ENCODE assay signal across 7 mouse cellular contexts in genomic region chr11:69965271-69966005, GRCm38 (mm10). TPM values are rescaled to one million over a fixed set of nuclear protein-coding genes. Genes with fewer than 3 reads are reported as not detected.
DNase-seq lines count a peak whose midpoint lies in the region; ATAC-seq lines count a peak whose summit lies in the region.

No protein-coding gene starts in this region.

- peak; percentile 45 for DNase-seq in ES-CJ7 (ENCODE audit: low read depth, low spot score)
- DNase-seq in embryonic facial prominence, embryonic 11.5 days (ENCODE audit: low spot score) = peak; percentile 55
- DNase-seq in lung, postnatal 36 days = peak; percentile 91
- DNase-seq in urinary bladder, postnatal 36 days (ENCODE audit: low spot score in 2 of 2) = peak; percentile 65 to 77
- no peak for DNase-seq in cerebellum, postnatal 10 days

- no peak overlapping the region for H3K9ac ChIP-seq in embryonic facial prominence, embryonic 11.5 days (replicated peaks; ENCODE audit: low read length)
- H3K9ac ChIP-seq in kidney, embryonic 16.5 days (replicated peaks; ENCODE audit: low read length) = peak overlapping the region; percentile 70

- H3K27ac ChIP-seq in embryonic facial prominence, embryonic 11.5 days (replicated peaks; ENCODE audit: low read depth, low read length) = no peak overlapping the region
- H3K27ac ChIP-seq in kidney, embryonic 16.5 days (ENCODE audit: low read length) = peak overlapping the region; percentile 80

- H3K4me2 ChIP-seq in embryonic facial prominence, embryonic 11.5 days (ENCODE audit: low read depth, low read length) = peak overlapping the region; percentile 25
- peak overlapping the region; percentile 61 for H3K4me2 ChIP-seq in kidney, embryonic 16.5 days (replicated peaks; ENCODE audit: low read depth, low read length)

- H3K27me3 ChIP-seq in embryonic facial prominence, embryonic 11.5 days (ENCODE audit: control insufficient read depth, insufficient read depth, low read length) = peaks cover 43% of the 10 kb centered on the region
- peaks cover 45% of the 10 kb centered on the region for H3K27me3 ChIP-seq in kidney, embryonic 16.5 days (ENCODE audit: insufficient read depth, low read length)

- peak; percentile 51; the same call in 1 of the 2 replicates for ATAC-seq in embryonic facial prominence, embryonic 11.5 days (replicated peaks; ENCODE audit: insufficient number of reproducible peaks, low FRiP score, low TSS enrichment, low read depth)
- ATAC-seq in kidney, embryonic 16.5 days (ENCODE audit: low FRiP score, low TSS enrichment) = peak; percentile 66
- no peak for ATAC-seq in activated CD4-positive, CD25-positive, alpha-beta regulatory T cell, adult 4 months

- no peaks in the 10 kb centered on the region for H3K9me3 ChIP-seq in embryonic facial prominence, embryonic 11.5 days (replicated peaks; ENCODE audit: control insufficient read depth, low read length)
- no peaks in the 10 kb centered on the region for H3K9me3 ChIP-seq in kidney, embryonic 16.5 days (ENCODE audit: low read length)

- H3K36me3 ChIP-seq in embryonic facial prominence, embryonic 11.5 days (replicated peaks; ENCODE audit: control insufficient read depth, insufficient read depth, low read depth, low read length) = no peaks in the 10 kb centered on the region; the same call in 1 of the 2 replicates
- peaks cover 21% of the 10 kb centered on the region for H3K36me3 ChIP-seq in kidney, embryonic 16.5 days (ENCODE audit: insufficient read depth, low read length)

- peak overlapping the region; percentile 34 for H3K4me3 ChIP-seq in embryonic facial prominence, embryonic 11.5 days (ENCODE audit: low read depth, low read length)
- peak overlapping the region; percentile 54 for H3K4me3 ChIP-seq in kidney, embryonic 16.5 days (ENCODE audit: low read length)

- peaks cover 3% of the 10 kb centered on the region; the same call in 1 of the 2 replicates for H3K4me1 ChIP-seq in embryonic facial prominence, embryonic 11.5 days (ENCODE audit: control insufficient read depth, insufficient read depth, low read length)
- peaks cover 16% of the 10 kb centered on the region; the same call in 1 of the 2 replicates for H3K4me1 ChIP-seq in kidney, embryonic 16.5 days (ENCODE audit: insufficient read depth, low read length)

- WGBS in embryonic facial prominence, embryonic 11.5 days = 3% methylated on average over 49 of the region's 49 CpGs
- 2% methylated on average over 49 of the region's 49 CpGs for WGBS in kidney, embryonic 16.5 days

RNA-seq across cellular contexts. Expression of gene Cldn7, which starts 0.9 kb away (rescaled TPM):
- 17.1 and 22.0 TPM in 2 replicates for polyA plus RNA-seq in embryonic facial prominence, embryonic 11.5 days (2014; fragmentation: Nextera tagmentation; extraction: Ambion mirVana)
- 225 and 227 TPM in 2 replicates for polyA plus RNA-seq in kidney, embryonic 16.5 days (2015; fragmentation: Nextera tagmentation; extraction: Ambion mirVana)
- not detected for polyA plus RNA-seq in activated CD4-positive, CD25-positive, alpha-beta regulatory T cell, adult 4 months (2017; shearing (Covaris generic))

RNA-seq across cellular contexts. Expression of gene Ctdnep1, which starts 15.5 kb away (rescaled TPM):
- 26.2 and 26.5 TPM in 2 replicates for polyA plus RNA-seq in embryonic facial prominence, embryonic 11.5 days (2014; fragmentation: Nextera tagmentation; extraction: Ambion mirVana)
- polyA plus RNA-seq in kidney, embryonic 16.5 days (2015; fragmentation: Nextera tagmentation; extraction: Ambion mirVana) = 35.7 and 35.8 TPM in 2 replicates
- polyA plus RNA-seq in activated CD4-positive, CD25-positive, alpha-beta regulatory T cell, adult 4 months (2017; shearing (Covaris generic)) = 10 to 100 TPM; 21.4 to 24.8 TPM

RNA-seq across cellular contexts. Expression of gene Elp5, which starts 16.9 kb away (rescaled TPM):
- 156 and 157 TPM in 2 replicates for polyA plus RNA-seq in embryonic facial prominence, embryonic 11.5 days (2014; fragmentation: Nextera tagmentation; extraction: Ambion mirVana)
- polyA plus RNA-seq in kidney, embryonic 16.5 days (2015; fragmentation: Nextera tagmentation; extraction: Ambion mirVana) = 124 and 128 TPM in 2 replicates
- 10 to 100 TPM; 62.1 to 69.7 TPM for polyA plus RNA-seq in activated CD4-positive, CD25-positive, alpha-beta regulatory T cell, adult 4 months (2017; shearing (Covaris generic))

RNA-seq across cellular contexts. Expression of gene Slc2a4, which starts 17.4 kb away (rescaled TPM):
- polyA plus RNA-seq in embryonic facial prominence, embryonic 11.5 days (2014; fragmentation: Nextera tagmentation; extraction: Ambion mirVana) = 20.2 and 20.5 TPM in 2 replicates
- 20.8 and 22.4 TPM in 2 replicates for polyA plus RNA-seq in kidney, embryonic 16.5 days (2015; fragmentation: Nextera tagmentation; extraction: Ambion mirVana)
- polyA plus RNA-seq in activated CD4-positive, CD25-positive, alpha-beta regulatory T cell, adult 4 months (2017; shearing (Covaris generic)) = not detected

RNA-seq across cellular contexts. Expression of gene Gabarap, which starts 25.5 kb away (rescaled TPM):
- polyA plus RNA-seq in embryonic facial prominence, embryonic 11.5 days (2014; fragmentation: Nextera tagmentation; extraction: Ambion mirVana) = 474 and 509 TPM in 2 replicates
- polyA plus RNA-seq in kidney, embryonic 16.5 days (2015; fragmentation: Nextera tagmentation; extraction: Ambion mirVana) = 437 and 481 TPM in 2 replicates
- 100 to 1,000 TPM; 343 to 373 TPM for polyA plus RNA-seq in activated CD4-positive, CD25-positive, alpha-beta regulatory T cell, adult 4 months (2017; shearing (Covaris generic))

Comparison
In these comparisons a context has a peak if more than half of its experiments do, and no peak if none do; other contexts are left out.
1. DNase-seq: peak in ES-CJ7 (single experiment), embryonic facial prominence, embryonic 11.5 days (single experiment), lung, postnatal 36 days (single experiment) and urinary bladder, postnatal 36 days (2 of 2); none in cerebellum, postnatal 10 days (0 of 2).
2. RNA of gene Cldn7, which starts 0.9 kb away (polyA plus RNA-seq): 225 to 227 TPM in kidney, embryonic 16.5 days and 17.1 to 22.0 TPM in embryonic facial prominence, embryonic 11.5 days; not detected in activated CD4-positive, CD25-positive, alpha-beta regulatory T cell, adult 4 months; every median in the first group is over 10 times any median in the second.